Mouse (Mus musculus) heart, embryonic 13.5 days (tissue): ENCODE results near the gene Ghrhr. TPM values are rescaled to one million over a fixed set of nuclear protein-coding genes. Genes with fewer than 3 reads are reported as not detected.

Experiments used
- ATAC-seq: fragments of 200-750 bp; cut with Nextera tagmentation; 2 replicates; pipeline ENCODE4 v1.8.0; 2017; ENCODE audit warnings: moderate TSS enrichment; ENCODE audit not compliant: insufficient number of reproducible peaks, low FRiP score, low TSS enrichment; ENCODE audit errors: extremely low read depth
- H3K27ac ChIP-seq: fragments of 300-500 bp; sonication (generic); replicated peaks from 2 replicates; pipeline ENCODE4 v1.5.1; 2015; ENCODE audit warnings: moderate library complexity, mild to moderate bottlenecking, inconsistent platforms
- H3K27me3 ChIP-seq: fragments of 300-500 bp; sonication (generic); replicated peaks from 2 replicates; pipeline ENCODE4 v1.6.1; 2015; ENCODE audit warnings: mild to moderate bottlenecking, inconsistent platforms
- H3K36me3 ChIP-seq: fragments of 300-500 bp; sonication (generic); 2 replicates; pipeline ENCODE4 v1.6.1; 2015; ENCODE audit warnings: mild to moderate bottlenecking, inconsistent platforms
- H3K4me1 ChIP-seq: fragments of 300-500 bp; sonication (generic); 2 replicates; pipeline ENCODE4 v1.6.1; 2015; ENCODE audit warnings: inconsistent platforms
- H3K4me2 ChIP-seq: fragments of 300-500 bp; sonication (generic); 2 replicates; pipeline ENCODE4 v1.6.1; 2015; ENCODE audit warnings: inconsistent platforms, mild to moderate bottlenecking, moderate library complexity
- H3K4me3 ChIP-seq: fragments of 300-500 bp; sonication (generic); 2 replicates; pipeline ENCODE4 v1.5.1; 2015; ENCODE audit warnings: moderate library complexity, mild to moderate bottlenecking, inconsistent platforms
- H3K9ac ChIP-seq: fragments of 300-500 bp; sonication (generic); 2 replicates; pipeline ENCODE4 v1.6.1; 2015; ENCODE audit warnings: inconsistent platforms, mild to moderate bottlenecking, moderate library complexity
- H3K9me3 ChIP-seq: fragments of 300-500 bp; sonication (generic); 2 replicates; pipeline ENCODE4 v1.6.1; 2016; ENCODE audit warnings: inconsistent platforms
- WGBS: fragments of 180-500 bp; shearing (Covaris S2); methylation state at CpG from one replicate; pipeline ENCODE4 v1.1.7; 2015; ENCODE audit warnings: mixed read lengths; 5-methylcytosine and 5-hydroxymethylcytosine counted together
- polyA plus RNA-seq: library from polyadenylated mRNA; unstranded; fragments of >200 nt; fragmentation: Nextera tagmentation; extraction: Ambion mirVana; gene quantifications from 2 replicates; pipeline ENCODE4 v1.2.1, GENCODE M21; 2015

The Ghrhr gene
- polyA plus RNA-seq, 1 experiment from 2014 or later, result not detected

DNA sequence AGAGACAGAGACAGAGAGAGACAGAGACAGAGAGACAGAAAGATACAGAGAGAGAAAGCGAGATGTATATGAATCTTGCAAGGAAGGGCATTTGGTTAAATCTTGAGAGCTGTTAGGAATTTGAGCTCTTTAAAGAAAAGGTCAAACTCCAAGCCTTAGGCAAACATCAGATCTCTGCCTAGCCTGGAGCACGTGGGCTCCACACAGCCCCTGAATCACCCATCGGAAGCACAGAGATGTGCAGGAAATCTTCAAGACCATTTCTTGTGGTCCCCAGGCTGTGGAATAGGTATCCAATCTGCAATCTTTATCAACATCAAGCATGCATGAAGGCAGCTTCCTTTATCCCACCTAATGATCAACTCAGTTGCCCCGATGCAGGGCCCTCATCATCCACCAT is 1.4 kb downstream of the Ghrhr start:
- no peaks in the 10 kb centered on the region for H3K36me3 ChIP-seq
- ATAC-seq, result no peak
- H3K9me3 ChIP-seq, result no peaks in the 10 kb centered on the region
- no peaks in the 10 kb centered on the region for H3K4me1 ChIP-seq
- peaks cover 64% of the 10 kb centered on the region for H3K27me3 ChIP-seq
- no peak overlapping the region for H3K4me2 ChIP-seq
- H3K9ac ChIP-seq, result no peak overlapping the region
- no peak overlapping the region for H3K4me3 ChIP-seq
- no peak overlapping the region for H3K27ac ChIP-seq
- WGBS, result 79% methylated on average over 4 of the region's 4 CpGs

- H3K9me3 ChIP-seq, result no peaks in the 10 kb centered on the region
- no peaks in the 10 kb centered on the region for H3K36me3 ChIP-seq
- H3K27ac ChIP-seq, result no peak overlapping the region
- no peak for ATAC-seq
- WGBS, result 48% methylated on average over 3 of the region's 3 CpGs
- H3K27me3 ChIP-seq, result peaks cover 79% of the 10 kb centered on the region
- no peaks in the 10 kb centered on the region for H3K4me1 ChIP-seq
- no peak overlapping the region for H3K4me2 ChIP-seq
- H3K4me3 ChIP-seq, result no peak overlapping the region
- H3K9ac ChIP-seq, result no peak overlapping the region
Measured at GRCm38 (mm10) chr6:55379641-55380335, 3.7 kb downstream of the Ghrhr start.

- H3K9ac ChIP-seq, result no peak overlapping the region
- no peaks in the 10 kb centered on the region for H3K4me1 ChIP-seq
- H3K4me2 ChIP-seq, result no peak overlapping the region
- WGBS, result 74% methylated on average over 4 of the region's 4 CpGs
- peaks cover 77% of the 10 kb centered on the region for H3K27me3 ChIP-seq
- H3K36me3 ChIP-seq, result no peaks in the 10 kb centered on the region
- no peak overlapping the region for H3K27ac ChIP-seq
- ATAC-seq, result no peak
- H3K4me3 ChIP-seq, result no peak overlapping the region
- no peaks in the 10 kb centered on the region for H3K9me3 ChIP-seq
Measured at GRCm38 (mm10) chr6:55381966-55382365, 5.9 kb downstream of the Ghrhr start.

GRCm38 (mm10) chr6:55383897-55384296 is 7.8 kb downstream of the Ghrhr start:
- Histone ChIP-seq H3K36me3 (no peaks in the 10 kb centered on the region), H3K4me1 (peaks cover 4% of the 10 kb centered on the region; the same call in 1 of the 2 replicates), H3K4me3 (no peak overlapping the region), H3K27me3 (peaks cover 79% of the 10 kb centered on the region), H3K4me2 (no peak overlapping the region), H3K27ac (no peak overlapping the region), H3K9ac (no peak overlapping the region), H3K9me3 (no peaks in the 10 kb centered on the region)
- 0% methylated on average over 1 of the region's 1 CpGs for WGBS
- no peak for ATAC-seq

GRCm38 (mm10) chr6:55384356-55384951 is 8.4 kb downstream of the Ghrhr start:
- Histone ChIP-seq H3K4me3 (no peak overlapping the region), H3K36me3 (no peaks in the 10 kb centered on the region), H3K4me2 (no peak overlapping the region), H3K4me1 (peaks cover 5% of the 10 kb centered on the region; the same call in 1 of the 2 replicates), H3K27me3 (peaks cover 81% of the 10 kb centered on the region), H3K9ac (no peak overlapping the region), H3K9me3 (no peaks in the 10 kb centered on the region), H3K27ac (no peak overlapping the region)
- ATAC-seq, result no peak
- 47% methylated on average over 5 of the region's 5 CpGs for WGBS

DNA sequence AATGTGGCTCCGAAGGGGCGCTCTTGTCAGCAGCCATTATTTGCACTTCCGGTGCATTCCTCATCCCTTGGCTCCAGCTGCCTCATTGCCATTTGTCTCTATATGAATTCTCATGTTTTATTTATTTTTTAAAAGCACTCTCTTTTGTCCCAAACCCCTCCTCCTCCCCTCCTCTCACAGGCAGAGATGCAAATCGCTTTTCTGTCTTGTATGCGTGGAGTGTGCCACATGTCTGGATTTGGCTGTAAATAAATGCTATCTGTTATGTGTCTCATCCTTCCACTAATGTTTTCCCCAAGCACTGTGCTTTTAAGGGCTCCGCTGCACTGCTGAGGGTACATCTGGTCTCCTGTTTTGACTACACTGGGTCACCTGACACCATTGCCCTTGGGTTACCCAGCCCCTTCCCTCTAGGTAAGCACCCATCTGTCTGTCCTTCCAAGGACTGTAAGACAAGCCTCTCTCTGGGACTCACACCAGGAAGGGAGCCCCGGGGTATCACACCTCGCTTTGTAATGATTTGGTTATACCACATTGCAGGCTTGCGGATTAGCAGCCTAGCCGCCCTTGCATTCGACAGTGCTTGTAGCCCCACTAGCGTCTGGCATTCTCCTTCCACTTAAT is 12.6 kb downstream of the Ghrhr start:
- no peak overlapping the region for H3K9ac ChIP-seq
- no peaks in the 10 kb centered on the region for H3K9me3 ChIP-seq
- no peak for ATAC-seq
- H3K27ac ChIP-seq, result no peak overlapping the region
- WGBS, result 32% methylated on average over 12 of the region's 12 CpGs
- H3K4me2 ChIP-seq, result no peak overlapping the region
- peaks cover 8% of the 10 kb centered on the region; the same call in 1 of the 2 replicates for H3K4me1 ChIP-seq
- H3K36me3 ChIP-seq, result no peaks in the 10 kb centered on the region
- peaks cover 89% of the 10 kb centered on the region for H3K27me3 ChIP-seq
- no peak overlapping the region for H3K4me3 ChIP-seq

- 37% methylated on average over 5 of the region's 5 CpGs for WGBS
Measured at GRCm38 (mm10) chr6:55389321-55389720, 13.2 kb downstream of the Ghrhr start.

GRCm38 (mm10) chr6:55391814-55392213 is 15.7 kb downstream of the Ghrhr start:
- H3K4me1 ChIP-seq, result peaks cover 13% of the 10 kb centered on the region; the same call in 1 of the 2 replicates
- no peak overlapping the region for H3K4me2 ChIP-seq
- H3K9me3 ChIP-seq, result no peaks in the 10 kb centered on the region
- 48% methylated on average over 4 of the region's 4 CpGs for WGBS
- H3K27me3 ChIP-seq, result peaks cover 93% of the 10 kb centered on the region
- no peaks in the 10 kb centered on the region for H3K36me3 ChIP-seq
- ATAC-seq, result no peak
- no peak overlapping the region for H3K4me3 ChIP-seq
- H3K9ac ChIP-seq, result no peak overlapping the region
- no peak overlapping the region for H3K27ac ChIP-seq

More at GRCm38 (mm10) chr6:55389321-55389720, 13.2 kb downstream of the Ghrhr start:
- Histone ChIP-seq H3K27ac (no peak overlapping the region), H3K4me1 (peaks cover 8% of the 10 kb centered on the region; the same call in 1 of the 2 replicates), H3K9ac (no peak overlapping the region), H3K27me3 (peaks cover 92% of the 10 kb centered on the region), H3K36me3 (no peaks in the 10 kb centered on the region), H3K9me3 (no peaks in the 10 kb centered on the region), H3K4me2 (no peak overlapping the region), H3K4me3 (no peak overlapping the region)
- ATAC-seq, result no peak

GRCm38 (mm10) chr6:55392453-55392852 is 16.4 kb downstream of the Ghrhr start:
- WGBS, result 10% methylated on average over 4 of the region's 4 CpGs
- ATAC-seq, result no peak
- peaks cover 93% of the 10 kb centered on the region for H3K27me3 ChIP-seq

GRCm38 (mm10) chr6:55394854-55395253 is 18.8 kb downstream of the Ghrhr start:
- H3K27ac ChIP-seq, result no peak overlapping the region
- no peak overlapping the region for H3K4me2 ChIP-seq
- no peak for ATAC-seq
- H3K4me3 ChIP-seq, result no peak overlapping the region
- WGBS, result 65% methylated on average over 10 of the region's 10 CpGs
- no peaks in the 10 kb centered on the region for H3K9me3 ChIP-seq
- peaks cover 84% of the 10 kb centered on the region for H3K27me3 ChIP-seq
- 0 out of 2 replicates have a peak, but pooled peaks cover 8% of the 10 kb centered on the region for H3K4me1 ChIP-seq
- no peaks in the 10 kb centered on the region for H3K36me3 ChIP-seq
- no peak overlapping the region for H3K9ac ChIP-seq

More at GRCm38 (mm10) chr6:55392453-55392852, 16.4 kb downstream of the Ghrhr start:
- Histone ChIP-seq H3K36me3 (no peaks in the 10 kb centered on the region), H3K27ac (no peak overlapping the region), H3K4me3 (no peak overlapping the region), H3K9me3 (no peaks in the 10 kb centered on the region), H3K4me1 (peaks cover 13% of the 10 kb centered on the region; the same call in 1 of the 2 replicates), H3K9ac (no peak overlapping the region), H3K4me2 (no peak overlapping the region)

DNA sequence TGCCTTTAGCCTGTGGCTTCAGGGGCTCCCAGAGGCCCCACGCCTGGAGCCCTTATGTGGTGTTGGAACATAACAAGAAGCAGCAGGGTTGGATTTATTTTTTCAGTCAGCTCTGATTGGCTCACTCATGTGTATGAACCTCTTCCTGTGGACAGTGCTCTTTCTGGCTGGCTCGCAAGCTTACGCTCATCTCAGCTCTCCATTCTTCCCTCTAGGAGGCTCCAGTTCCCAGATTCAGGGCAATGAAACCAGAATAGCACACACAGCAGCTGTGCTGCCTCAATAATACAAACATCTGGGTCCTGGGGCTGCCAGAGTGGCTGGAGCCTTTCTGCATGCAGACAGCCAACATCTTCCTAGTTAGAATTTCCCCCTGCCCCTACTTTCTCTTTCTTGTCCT is 20.1 kb downstream of the Ghrhr start:
- no peaks in the 10 kb centered on the region for H3K36me3 ChIP-seq
- no peak overlapping the region for H3K4me3 ChIP-seq
- no peak overlapping the region for H3K4me2 ChIP-seq
- H3K4me1 ChIP-seq, result 0 out of 2 replicates have a peak, but pooled peaks cover 8% of the 10 kb centered on the region
- H3K9me3 ChIP-seq, result no peaks in the 10 kb centered on the region
- no peak overlapping the region for H3K27ac ChIP-seq
- ATAC-seq, result no peak
- H3K9ac ChIP-seq, result no peak overlapping the region
- 35% methylated on average over 3 of the region's 3 CpGs for WGBS
- H3K27me3 ChIP-seq, result peaks cover 80% of the 10 kb centered on the region
